Mouse (Mus musculus) bone marrow, adult 2 months (tissue): ENCODE results near the gene Tlx2. TPM values are rescaled to one million over a fixed set of nuclear protein-coding genes. Genes with fewer than 3 reads are reported as not detected.
A peak's percentile ranks its signal among the peaks of the same experiment; 100 is the strongest.

Source experiments
- H3K27ac ChIP-seq: fragments of 200-500 bp; 2 replicates; pipeline ENCODE4 v1.5.1; 2012; ENCODE audit warnings: low read depth, mild to moderate bottlenecking, control low read depth, inconsistent platforms, low read length; ENCODE audit not compliant: control insufficient read depth, poor library complexity, insufficient read depth
- H3K4me1 ChIP-seq: fragments of 200-500 bp; 2 replicates; pipeline ENCODE4 v1.6.1; 2011; ENCODE audit warnings: low read length; ENCODE audit not compliant: control insufficient read depth, insufficient read depth
- H3K4me3 ChIP-seq: fragments of 200-500 bp; replicated peaks from 2 replicates; pipeline ENCODE3; 2011; ENCODE audit warnings: mild to moderate bottlenecking, low read depth, low read length, control low read depth; ENCODE audit not compliant: control insufficient read depth
- CTCF ChIP-seq: fragments of 200-500 bp; IDR thresholded peaks from 2 replicates; pipeline ENCODE4 v1.5.1; 2011; ENCODE audit warnings: low read length, control low read depth; ENCODE audit not compliant: control insufficient read depth, insufficient read depth
- POLR2A ChIP-seq: fragments of 200-500 bp; IDR thresholded peaks from 2 replicates; pipeline ENCODE4 v1.6.1; 2011; ENCODE audit warnings: low read depth, mild to moderate bottlenecking, control low read depth, low read length, borderline replicate concordance; ENCODE audit not compliant: control insufficient read depth
- WGBS: fragments of 180-500 bp; shearing (Covaris S2); methylation state at CpG from one replicate; pipeline ENCODE4 v1.1.7; 2018; 5-methylcytosine and 5-hydroxymethylcytosine counted together
- polyA plus RNA-seq: library from polyadenylated mRNA; stranded (reverse); fragments of >200 nt; gene quantifications from 2 replicates; pipeline ENCODE4 v1.2.4, GENCODE M21; 2011; ENCODE audit warnings: low replicate concordance; ENCODE audit not compliant: missing spikeins, insufficient read depth, insufficient read length

The Tlx2 gene
- polyA plus RNA-seq, 1 experiment = not detected

DNA sequence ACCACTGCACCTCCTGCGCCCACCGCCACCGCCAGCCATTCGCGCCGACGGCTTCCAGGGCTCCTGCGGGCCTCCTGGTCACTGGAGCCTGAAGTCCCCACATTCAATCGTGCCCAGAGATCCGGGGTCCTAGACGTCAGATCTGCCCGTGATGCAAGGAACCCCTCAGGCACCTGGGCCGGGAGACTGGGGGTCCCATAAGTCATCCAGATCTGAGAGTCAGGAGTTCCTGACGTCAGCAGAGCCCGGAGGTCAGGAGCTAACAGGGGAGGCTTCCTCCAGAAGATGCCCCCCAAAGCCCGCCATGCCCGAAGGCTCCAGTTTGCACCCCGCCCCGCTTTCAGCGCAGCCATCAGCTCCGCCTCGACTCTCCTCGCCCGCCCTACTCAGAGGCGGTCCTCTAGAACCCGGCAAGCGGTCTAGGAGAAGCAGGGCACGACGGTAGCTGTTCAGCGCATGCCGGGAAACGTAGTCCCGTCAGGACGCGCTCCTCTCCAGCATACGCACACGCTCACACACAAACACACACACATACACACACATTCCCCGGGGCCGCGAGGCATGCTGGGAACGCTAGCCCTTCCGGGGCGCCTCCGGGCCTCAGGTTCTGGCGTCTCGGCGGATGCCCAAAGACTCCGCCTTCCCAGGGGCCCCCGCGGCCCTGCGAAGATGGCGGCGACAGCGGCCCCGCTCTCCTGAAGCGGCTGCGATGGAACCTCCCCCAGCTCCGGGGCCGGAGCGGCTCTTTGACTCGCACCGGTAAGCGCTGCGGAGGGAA, 15.8 kb downstream of the Tlx2 start, which contains the start of gene Aup1:
Gene Aup1 (plus strand): TSS at position 448 of the 778 bp plus-strand sequence.
- TF ChIP-seq POLR2A (peak; percentile 65), CTCF (no peak)
- Histone ChIP-seq H3K27ac (peak within 1 kb of the TSS; percentile 94), H3K4me3 (peak within 1 kb of the TSS; percentile 74), H3K4me1 (peaks cover 3% of the 10 kb centered on the region; the same call in 1 of the 2 replicates)
- WGBS = under 1% methylated on average over 64 of the region's 64 CpGs

DNA sequence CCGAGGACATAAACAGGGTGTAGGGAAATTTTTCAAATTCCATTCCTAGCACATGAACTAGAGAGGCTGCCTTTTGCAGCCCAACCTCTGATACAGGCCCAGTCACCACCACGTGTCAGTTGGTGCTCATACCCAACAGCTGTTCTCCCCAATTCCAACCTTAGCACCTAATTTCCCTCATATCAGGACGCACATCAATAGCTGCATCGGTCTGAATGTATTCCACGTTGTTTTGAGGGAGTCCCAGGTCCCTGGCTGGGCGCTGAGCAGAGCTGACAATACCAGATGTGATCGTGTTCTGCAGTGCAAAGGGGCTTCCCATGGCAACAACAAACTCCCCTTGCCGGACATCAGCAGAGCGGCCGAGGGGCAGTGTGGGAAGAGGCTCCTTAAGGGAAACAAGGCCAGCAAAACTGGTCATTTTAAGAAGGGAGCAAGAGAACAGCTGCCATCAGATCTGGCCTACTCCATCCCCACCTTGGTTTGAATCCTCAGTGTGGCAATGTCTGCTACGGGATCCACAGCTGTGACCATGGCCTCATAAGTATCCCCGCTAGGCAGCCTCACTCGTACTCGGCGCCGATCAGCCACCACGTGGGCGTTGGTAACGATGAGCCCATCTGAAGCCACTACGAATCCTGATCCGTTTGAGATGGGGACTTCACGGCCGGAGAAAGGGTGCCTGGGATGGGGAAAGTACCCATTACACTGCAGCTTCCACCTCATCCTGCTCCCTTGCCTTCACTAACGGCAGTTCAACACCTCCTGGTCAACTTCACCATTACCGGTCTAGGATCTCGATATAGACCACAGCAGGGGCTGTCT, 16.7 kb downstream of the Tlx2 start:
- Histone ChIP-seq H3K4me1 (peaks cover 3% of the 10 kb centered on the region; the same call in 1 of the 2 replicates), H3K27ac (peak overlapping the region; percentile 94), H3K4me3 (peak overlapping the region; percentile 74)
- TF ChIP-seq POLR2A (no peak), CTCF (no peak)
- 4% methylated on average over 26 of the region's 26 CpGs for WGBS

DNA sequence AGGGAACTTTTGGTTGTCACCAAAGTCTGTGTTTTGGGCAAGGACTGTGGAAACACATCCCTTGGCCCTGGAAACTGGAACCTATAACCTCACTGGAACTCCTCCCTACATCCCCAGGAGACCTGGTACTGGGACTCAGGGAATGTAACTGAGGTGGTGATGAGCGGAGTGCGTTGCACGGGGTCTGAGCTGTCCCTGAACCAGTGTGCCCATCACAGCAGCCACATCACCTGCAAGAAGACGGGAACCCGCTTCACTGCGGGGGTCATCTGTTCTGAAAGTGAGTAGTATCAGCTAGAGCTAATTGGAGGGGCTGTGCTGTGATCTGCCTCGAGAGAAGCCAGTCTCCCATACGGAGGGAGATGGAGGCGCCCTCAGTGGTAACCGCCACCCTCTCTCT, 20.7 kb downstream of the Tlx2 start:
- WGBS = 85% methylated on average over 10 of the region's 10 CpGs
- no peak overlapping the region for H3K27ac ChIP-seq

DNA sequence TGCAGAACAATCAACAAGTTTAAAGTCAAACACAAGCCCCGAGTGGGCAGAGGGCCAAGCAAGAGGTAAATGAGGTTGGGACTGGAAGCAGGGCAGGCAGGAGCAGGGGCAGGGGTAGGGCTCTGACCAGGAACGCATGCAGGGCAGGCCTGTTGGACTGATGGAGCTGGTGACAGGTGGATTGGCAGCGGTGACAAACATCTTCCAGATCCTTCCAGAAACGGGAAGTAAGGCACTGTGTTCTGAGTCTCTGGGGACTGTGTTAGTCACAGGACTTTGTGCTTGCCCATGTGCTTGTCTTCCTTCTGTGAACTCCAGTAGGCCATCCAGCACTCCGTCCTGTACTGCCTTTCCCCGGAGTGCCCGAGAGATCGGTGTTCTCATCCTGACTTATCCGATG, 25.4 kb downstream of the Tlx2 start:
- no peak overlapping the region for H3K27ac ChIP-seq
- TF ChIP-seq CTCF (no peak), POLR2A (no peak)
- WGBS = 46% methylated on average over 9 of the region's 9 CpGs
- H3K4me1 ChIP-seq = no peaks in the 10 kb centered on the region
- H3K4me3 ChIP-seq = no peak overlapping the region

More for the DNA sequence above, 20.7 kb downstream of the Tlx2 start:
- TF ChIP-seq CTCF = no peak
- TF ChIP-seq POLR2A = no peak
- peaks cover 3% of the 10 kb centered on the region; the same call in 1 of the 2 replicates for H3K4me1 ChIP-seq
- no peak overlapping the region for H3K4me3 ChIP-seq

DNA sequence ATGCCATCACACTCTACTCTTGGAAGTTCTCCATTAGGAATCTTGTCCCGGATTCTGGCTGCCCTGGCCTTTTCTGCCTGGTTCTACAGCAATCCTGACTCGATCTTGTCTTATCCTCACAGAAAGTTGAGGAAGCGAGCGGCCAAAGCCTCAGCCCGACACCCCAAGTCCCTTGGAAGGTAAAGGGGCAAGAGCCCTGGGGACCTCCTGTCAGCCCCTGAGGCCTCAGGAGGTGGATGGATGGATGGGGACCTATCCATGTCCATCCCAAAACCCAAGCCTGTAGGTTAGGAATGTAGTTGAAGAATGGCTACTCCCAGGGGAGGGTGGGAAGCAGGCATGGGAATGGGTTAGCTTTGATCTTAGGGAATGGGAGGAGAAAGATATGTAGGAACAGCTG, 26.1 kb downstream of the Tlx2 start:
- H3K27ac ChIP-seq = no peak overlapping the region
- no peak overlapping the region for H3K4me3 ChIP-seq
- TF ChIP-seq POLR2A (no peak), CTCF (no peak)
- WGBS = 89% methylated on average over 5 of the region's 5 CpGs
- no peaks in the 10 kb centered on the region for H3K4me1 ChIP-seq

DNA sequence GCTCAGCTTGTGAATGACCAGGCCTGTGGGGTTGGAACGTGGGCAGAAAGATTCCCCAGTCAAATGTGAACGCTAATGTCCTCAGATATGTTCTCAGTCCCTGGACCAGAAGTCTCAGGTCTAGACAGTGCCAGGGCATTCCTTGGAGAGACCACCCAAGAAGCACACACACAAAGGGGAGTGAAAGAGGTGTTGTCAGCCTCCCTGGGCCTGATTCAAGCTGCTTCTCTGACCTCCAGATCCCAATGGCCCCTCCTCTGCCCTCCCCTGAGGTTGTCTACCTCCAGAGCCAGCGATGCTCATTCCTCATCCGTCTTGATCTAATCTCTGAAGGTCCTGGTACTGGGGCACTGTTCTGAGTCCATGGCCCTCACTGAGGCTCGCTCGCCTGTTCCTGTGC, 26.5 kb downstream of the Tlx2 start:
- WGBS = 75% methylated on average over 6 of the region's 6 CpGs
- Histone ChIP-seq H3K27ac (no peak overlapping the region), H3K4me3 (no peak overlapping the region), H3K4me1 (no peaks in the 10 kb centered on the region)
- no peak for TF ChIP-seq CTCF
- TF ChIP-seq POLR2A = no peak

DNA sequence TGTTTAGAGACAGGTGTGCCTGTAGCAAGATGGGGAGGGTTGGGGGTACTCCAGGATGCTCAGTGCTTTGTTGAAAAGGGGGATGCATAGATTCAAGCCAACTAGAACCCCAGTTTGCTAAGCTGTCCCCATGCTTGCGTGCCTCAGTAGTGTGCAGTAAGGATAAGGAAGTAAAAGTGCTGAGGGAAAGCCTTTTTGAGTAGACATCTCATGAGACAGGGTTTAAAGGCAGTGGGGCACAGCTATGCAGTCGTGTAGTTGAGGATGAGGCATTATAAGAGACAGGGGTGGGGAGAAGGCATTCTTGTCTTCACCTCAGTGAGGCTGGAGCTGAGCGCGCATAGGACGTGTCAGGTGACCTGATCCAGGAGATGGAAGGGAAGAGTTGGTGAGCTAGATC, 29.5 kb downstream of the Tlx2 start:
- 83% methylated on average over 5 of the region's 5 CpGs for WGBS
- Histone ChIP-seq H3K4me1 (peaks cover 3% of the 10 kb centered on the region; the same call in 1 of the 2 replicates), H3K27ac (no peak overlapping the region), H3K4me3 (no peak overlapping the region)
- TF ChIP-seq POLR2A = no peak
- no peak for TF ChIP-seq CTCF

DNA sequence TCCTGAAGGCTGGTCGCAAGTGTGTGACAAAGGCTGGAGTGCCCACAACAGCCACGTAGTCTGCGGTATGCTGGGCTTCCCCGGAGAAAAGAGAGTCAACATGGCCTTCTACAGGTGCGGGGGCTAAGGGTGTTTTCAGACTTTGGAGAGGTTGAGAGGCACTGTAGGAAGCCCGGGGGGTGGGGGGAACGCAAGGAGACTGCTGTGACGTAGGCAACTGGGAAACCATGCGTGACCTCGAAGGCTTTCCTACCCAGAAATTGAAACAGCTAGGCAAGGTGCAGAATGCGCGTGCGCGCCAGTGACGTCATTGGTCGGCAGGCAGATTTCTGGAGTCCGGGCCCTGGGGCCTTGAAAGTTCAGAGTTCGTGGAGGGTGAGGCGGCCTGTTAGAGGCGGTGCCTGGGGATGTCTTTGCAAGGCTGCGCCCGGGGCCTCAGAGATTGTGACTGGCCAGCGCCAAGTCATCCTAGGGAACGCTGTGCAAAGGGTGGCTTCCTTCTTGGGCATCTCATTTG, 31.5 kb downstream of the Tlx2 start:
- Histone ChIP-seq H3K4me1 (peaks cover 3% of the 10 kb centered on the region; the same call in 1 of the 2 replicates), H3K4me3 (peak overlapping the region; percentile 11), H3K27ac (peak overlapping the region; percentile 86)
- 20% methylated on average over 24 of the region's 24 CpGs for WGBS
- no peak; the same call in 1 of the 2 replicates for TF ChIP-seq POLR2A
- no peak for TF ChIP-seq CTCF
